Mouse (Mus musculus): ENCODE data around the gene Mast4. TPM values are rescaled to one million over a fixed set of nuclear protein-coding genes. Genes with fewer than 3 reads are reported as not detected.

The Mast4 gene
- total and polyA plus RNA-seq, 3 experiments, result 0.99 to 7.4 (median 6.1) TPM

GRCm38 (mm10) chr13:103248102-103249054 lies 85.9 kb downstream of the Mast4 start:
- Histone ChIP-seq H3K36me3 (replicated peaks in 1 of 2; ENCODE audit: control insufficient read depth in 1 of 2, insufficient read depth in 1 of 2, low read length in 1 of 2) (no peaks in the 10 kb centered on the region), H3K27me3 (replicated peaks) (no peaks in the 10 kb centered on the region), H3K27ac (ENCODE audit: insufficient read depth, low read depth) (no peak overlapping the region), H3K4me2 (ENCODE audit: insufficient read depth, low read depth, poor library complexity, severe bottlenecking) (no peak overlapping the region), H3K9ac (ENCODE audit: insufficient read depth, low read depth) (no peak overlapping the region), H3K9me3 (replicated peaks; ENCODE audit: low read length) (no peaks in the 10 kb centered on the region), H3K4me1 (ENCODE audit: control insufficient read depth in 1 of 2, insufficient read depth in 2 of 2) (no peaks in the 10 kb centered on the region), H3K79me2 (replicated peaks; ENCODE audit: control insufficient read depth, extremely low read depth, insufficient read depth, poor library complexity, severe bottlenecking) (no peaks in the 10 kb centered on the region), H3K4me3 (replicated peaks in 1 of 3; ENCODE audit: low read depth in 2 of 3, low read length in 2 of 3, poor library complexity in 1 of 3) (no peak overlapping the region)
- in situ Hi-C loops (cut with MboI; ENCODE audit: low pct_ligation_motif_present, low pct_unique_long_range_greater_than_20kb, low sequenced_read_pairs), result no loop called here
- TF ChIP-seq TBP (conservative IDR thresholded peaks at IDR 0.05; ENCODE audit: low read depth, low read length), result no peak
- no peak for DNase-seq (ENCODE audit: extremely low read depth)
- dilution Hi-C loops (cut with MboI; ENCODE audit: extremely low pct_ligation_motif_present, extremely low pct_unique_long_range_greater_than_20kb, low sequenced_read_pairs), result no loop called here

GRCm38 (mm10) chr13:103246973-103247718 lies 87.2 kb downstream of the Mast4 start:
- H3K36me3 ChIP-seq (replicated peaks in 1 of 2; ENCODE audit: control insufficient read depth in 1 of 2, insufficient read depth in 1 of 2, low read length in 1 of 2), result no peaks in the 10 kb centered on the region
- no peak overlapping the region for H3K27ac ChIP-seq (ENCODE audit: insufficient read depth, low read depth)
- H3K4me1 ChIP-seq (ENCODE audit: control insufficient read depth in 1 of 2, insufficient read depth in 2 of 2), result no peaks in the 10 kb centered on the region
- H3K9me3 ChIP-seq (replicated peaks; ENCODE audit: low read length), result no peaks in the 10 kb centered on the region
- H3K27me3 ChIP-seq (replicated peaks), result no peaks in the 10 kb centered on the region
- H3K4me3 ChIP-seq (replicated peaks in 1 of 3; ENCODE audit: low read depth in 2 of 3, low read length in 2 of 3, poor library complexity in 1 of 3), result no peak overlapping the region
- dilution Hi-C loops (cut with MboI; ENCODE audit: extremely low pct_ligation_motif_present, extremely low pct_unique_long_range_greater_than_20kb, low sequenced_read_pairs), result no loop called here
- H3K79me2 ChIP-seq (replicated peaks; ENCODE audit: control insufficient read depth, extremely low read depth, insufficient read depth, poor library complexity, severe bottlenecking), result no peaks in the 10 kb centered on the region
- H3K4me2 ChIP-seq (ENCODE audit: insufficient read depth, low read depth, poor library complexity, severe bottlenecking), result no peak overlapping the region
- in situ Hi-C loops (cut with MboI; ENCODE audit: low pct_ligation_motif_present, low pct_unique_long_range_greater_than_20kb, low sequenced_read_pairs), result no loop called here
- DNase-seq (ENCODE audit: extremely low read depth), result no peak
- TF ChIP-seq CTCF (conservative IDR thresholded peaks at IDR 0.05 in 1 of 2, IDR thresholded peaks at IDR 0.05 in 1 of 2; ENCODE audit: low read depth in 2 of 2, low read length in 2 of 2) (no peak), BHLHE40 (IDR thresholded peaks at IDR 0.05; ENCODE audit: low read depth, low read length) (no peak), POLR2AphosphoS2 (IDR thresholded peaks at IDR 0.05; ENCODE audit: low read depth, low read length) (no peak), MXI1 (IDR thresholded peaks at IDR 0.05; ENCODE audit: low read depth, low read length) (no peak), ELF1 (IDR thresholded peaks at IDR 0.05; ENCODE audit: low read depth, low read length) (no peak), ZC3H11A (IDR thresholded peaks at IDR 0.05; ENCODE audit: low read depth, low read length) (no peak), JUND (conservative IDR thresholded peaks at IDR 0.05; ENCODE audit: low read depth, low read length) (no peak)
- no peak overlapping the region for H3K9ac ChIP-seq (ENCODE audit: insufficient read depth, low read depth)

DNA sequence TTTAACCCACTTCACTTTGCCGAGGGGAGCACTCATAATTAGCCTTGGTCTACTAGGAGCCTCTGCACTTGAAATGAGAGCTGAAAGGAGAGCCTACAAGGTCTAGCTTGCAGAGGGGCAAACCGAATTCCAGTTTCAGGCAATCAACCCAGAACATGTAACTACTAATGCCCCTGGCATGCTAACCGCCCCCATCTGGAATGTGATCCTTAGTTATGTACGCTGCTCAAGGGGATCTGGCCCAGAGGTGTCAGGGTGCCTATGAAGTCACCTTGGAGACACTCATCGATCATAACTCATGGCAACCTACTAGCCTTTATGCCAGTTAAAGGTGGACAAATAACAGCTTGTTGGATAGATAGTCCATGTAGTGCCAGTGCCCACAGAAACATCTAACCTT lies 88.9 kb downstream of the Mast4 start:
- Histone ChIP-seq H3K4me3 (replicated peaks in 1 of 3; ENCODE audit: low read depth in 2 of 3, low read length in 2 of 3, poor library complexity in 1 of 3) (no peak overlapping the region), H3K4me1 (ENCODE audit: control insufficient read depth in 1 of 2, insufficient read depth in 2 of 2) (peaks cover 0 to under 1% of the 10 kb centered on the region in 2 experiments; a peak in 2 of 4 replicates), H3K27me3 (replicated peaks) (no peaks in the 10 kb centered on the region), H3K27ac (ENCODE audit: insufficient read depth, low read depth) (no peak overlapping the region), H3K36me3 (replicated peaks in 1 of 2; ENCODE audit: control insufficient read depth in 1 of 2, insufficient read depth in 1 of 2, low read length in 1 of 2) (no peaks in the 10 kb centered on the region), H3K9ac (ENCODE audit: insufficient read depth, low read depth) (no peak overlapping the region), H3K9me3 (replicated peaks; ENCODE audit: low read length) (no peaks in the 10 kb centered on the region), H3K4me2 (ENCODE audit: insufficient read depth, low read depth, poor library complexity, severe bottlenecking) (no peak overlapping the region), H3K79me2 (replicated peaks; ENCODE audit: control insufficient read depth, extremely low read depth, insufficient read depth, poor library complexity, severe bottlenecking) (no peaks in the 10 kb centered on the region)
- dilution Hi-C loops (cut with MboI; ENCODE audit: extremely low pct_ligation_motif_present, extremely low pct_unique_long_range_greater_than_20kb, low sequenced_read_pairs), result no loop called here
- in situ Hi-C loops (cut with MboI; ENCODE audit: low pct_ligation_motif_present, low pct_unique_long_range_greater_than_20kb, low sequenced_read_pairs), result no loop called here
- TF ChIP-seq CHD2 (IDR thresholded peaks at IDR 0.05; ENCODE audit: low read length) (no peak), JUND (conservative IDR thresholded peaks at IDR 0.05; ENCODE audit: low read depth, low read length) (no peak), RAD21 (IDR thresholded peaks at IDR 0.05; ENCODE audit: low read depth, low read length) (no peak), MAX (IDR thresholded peaks at IDR 0.05; ENCODE audit: low read length) (no peak), USF2 (conservative IDR thresholded peaks at IDR 0.05; ENCODE audit: low read depth, low read length) (no peak), TBP (conservative IDR thresholded peaks at IDR 0.05; ENCODE audit: low read depth, low read length) (no peak)
- DNase-seq (ENCODE audit: extremely low read depth), result no peak

All from CH12.LX (cell line).